ENCODE assay signal across 17 mouse cellular contexts in the genomic region with DNA sequence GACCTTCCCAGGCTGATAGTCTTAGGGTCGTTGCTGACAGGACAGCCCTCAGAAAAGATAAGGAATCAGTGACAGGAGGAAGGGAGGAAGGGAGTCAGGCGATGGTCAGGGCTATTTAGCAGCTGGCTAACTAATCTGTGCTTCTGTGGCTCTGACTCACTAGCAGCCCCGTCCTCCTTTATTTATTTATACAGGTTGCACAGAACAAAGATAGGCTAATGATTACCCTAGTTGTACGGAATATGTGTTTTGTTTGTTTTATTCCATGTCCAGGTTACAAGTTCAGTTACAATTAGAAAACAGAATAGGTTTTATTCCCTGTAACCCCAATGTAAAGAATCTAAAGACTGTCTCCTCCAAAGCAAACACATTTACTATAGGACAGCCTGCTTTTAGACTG.
"Had no signal": no experiment of that assay in that cellular context is flagged by ENCODE, and none has a peak within 500 bp of the region (broad histone marks: within the 10 kb centered on the region; RNA-seq: fewer than 3 reads in every experiment).

No protein-coding gene starts in this region.

- DNase-seq: kidney, adult 11 months; kidney, postnatal 10 days; kidney, postnatal 4 days; left cerebral cortex, postnatal 4 days; liver, embryonic 13.5 days; lung, adult 2 months; lung, postnatal 10 days; lung, postnatal 4 days; retina, postnatal 1 day; right cerebral cortex, postnatal 4 days; spleen, adult 18-20 months; thymus, adult 18-20 months; thymus, postnatal 25 days had no signal

- ATAC-seq: hindbrain, postnatal 0 days had no signal

- H3K4me3 ChIP-seq: layer of hippocampus, adult 2 months; limb, embryonic 13.5 days; liver, embryonic 13.5 days had no signal

- H3K27ac ChIP-seq: hindbrain, postnatal 0 days; layer of hippocampus, adult 2 months; limb, embryonic 13.5 days; liver, embryonic 13.5 days had no signal

- H3K4me2 ChIP-seq: limb, embryonic 13.5 days; liver, embryonic 13.5 days; midbrain, embryonic 11.5 days had no signal

- H3K9me3 ChIP-seq: limb, embryonic 13.5 days; liver, embryonic 13.5 days had no signal

- H3K36me3 ChIP-seq: liver, embryonic 13.5 days had no signal

- H3K9ac ChIP-seq: limb, embryonic 13.5 days; liver, embryonic 13.5 days had no signal
